Comparison of ENCODE assay signal across 27 mouse cellular contexts in genomic region chr5:150279387-150279786, GRCm38 (mm10).
A peak's percentile ranks its signal among the peaks of the same experiment; 100 is the strongest.
DNase-seq lines count a peak whose midpoint lies in the region; ATAC-seq lines count a peak whose summit lies in the region.
"Had no signal": no experiment of that assay in that cellular context is flagged by ENCODE, and none has a peak within 500 bp of the region (broad histone marks: within the 10 kb centered on the region; RNA-seq: fewer than 3 reads in every experiment).

No protein-coding gene starts in this region.

- H3K27ac ChIP-seq in brown adipose tissue, adult 24 weeks (replicated peaks; ENCODE audit: low read depth, low read length): peak overlapping the region; percentile 80
- H3K27ac ChIP-seq in forebrain, embryonic 12.5 days: no peak overlapping the region
- H3K27ac ChIP-seq: embryonic facial prominence, embryonic 12.5 days; embryonic facial prominence, embryonic 15.5 days; forebrain, embryonic 13.5 days; heart, embryonic 10.5 days; heart, embryonic 13.5 days; hindbrain, embryonic 12.5 days; hindbrain, embryonic 15.5 days had no signal

- 0 out of 2 replicates have a peak, but pooled peaks cover 3% of the 10 kb centered on the region for H3K9me3 ChIP-seq in forebrain, embryonic 12.5 days
- H3K9me3 ChIP-seq: embryonic facial prominence, embryonic 15.5 days; hindbrain, embryonic 15.5 days had no signal

- no peak overlapping the region for H3K9ac ChIP-seq in forebrain, embryonic 12.5 days
- H3K9ac ChIP-seq: embryonic facial prominence, embryonic 12.5 days; embryonic facial prominence, embryonic 15.5 days; forebrain, embryonic 13.5 days; heart, embryonic 13.5 days; hindbrain, embryonic 12.5 days; hindbrain, embryonic 15.5 days had no signal

- 84% methylated on average over 6 of the region's 6 CpGs for WGBS in forebrain, embryonic 12.5 days

- ATAC-seq in forebrain, embryonic 12.5 days (ENCODE audit: low FRiP score): no peak
- ATAC-seq: CD4-positive, CD25-positive, alpha-beta regulatory T cell, adult 4 months; forebrain, embryonic 13.5 days; forebrain, embryonic 16.5 days; intestine, postnatal 0 days had no signal

- H3K27me3 ChIP-seq in forebrain, embryonic 12.5 days: no peaks in the 10 kb centered on the region
- H3K27me3 ChIP-seq: embryonic facial prominence, embryonic 12.5 days; embryonic facial prominence, embryonic 15.5 days; forebrain, embryonic 13.5 days; heart, embryonic 13.5 days; hindbrain, embryonic 12.5 days; hindbrain, embryonic 15.5 days had no signal

- H3K36me3 ChIP-seq in forebrain, embryonic 12.5 days (replicated peaks): no peaks in the 10 kb centered on the region
- H3K36me3 ChIP-seq: embryonic facial prominence, embryonic 12.5 days; embryonic facial prominence, embryonic 15.5 days; heart, embryonic 10.5 days; hindbrain, embryonic 12.5 days; hindbrain, embryonic 15.5 days had no signal

- H3K4me3 ChIP-seq in brown adipose tissue, adult 24 weeks (ENCODE audit: insufficient read depth, low read depth, low read length): no peak overlapping the region
- no peak overlapping the region for H3K4me3 ChIP-seq in forebrain, embryonic 12.5 days (replicated peaks)
- H3K4me3 ChIP-seq: embryonic facial prominence, embryonic 12.5 days; embryonic facial prominence, embryonic 15.5 days; erythroblast, embryonic 14.5 days; forebrain, embryonic 13.5 days; heart, adult 2 months; heart, embryonic 10.5 days; heart, embryonic 13.5 days; hindbrain, embryonic 12.5 days; hindbrain, embryonic 15.5 days had no signal

- H3K4me2 ChIP-seq in forebrain, embryonic 12.5 days: no peak overlapping the region
- H3K4me2 ChIP-seq: embryonic facial prominence, embryonic 12.5 days; embryonic facial prominence, embryonic 15.5 days; forebrain, embryonic 13.5 days; heart, embryonic 13.5 days; hindbrain, embryonic 12.5 days; hindbrain, embryonic 15.5 days had no signal

- DNase-seq in cerebellum, postnatal 10 days: peak; percentile 40 to 67
- no peak for DNase-seq in cerebellum, adult 11 months
- DNase-seq in 416B (ENCODE audit: low read depth): peak; percentile 72
- DNase-seq in spleen, adult 18-20 months: no peak
- DNase-seq: adrenal gland, adult 2 months; adrenal gland, postnatal 14 days; cerebellum, adult 11-12 months; cerebellum, adult 9-11 months; gastrocnemius, postnatal 10 days; gastrocnemius, postnatal 36 days; heart, adult 2 months; heart, postnatal 14 days; heart, postnatal 4 days; kidney, adult 2 months had no signal

- peaks cover 21% of the 10 kb centered on the region for H3K4me1 ChIP-seq in brown adipose tissue, adult 24 weeks (ENCODE audit: control insufficient read depth, insufficient read depth, insufficient read length, low read length)
- no peaks in the 10 kb centered on the region for H3K4me1 ChIP-seq in forebrain, embryonic 12.5 days
- H3K4me1 ChIP-seq: embryonic facial prominence, embryonic 12.5 days; embryonic facial prominence, embryonic 15.5 days; forebrain, embryonic 13.5 days; hindbrain, embryonic 12.5 days; hindbrain, embryonic 15.5 days had no signal

Comparison
In these comparisons a context has a peak if more than half of its experiments do, and no peak if none do; other contexts are left out.
1. DNase-seq: peak in cerebellum, postnatal 10 days (2 of 2) and 416B (single experiment); none in cerebellum, adult 11 months (single experiment) and spleen, adult 18-20 months (0 of 2).